Mouse (Mus musculus): ENCODE results near the gene Acss1. TPM values are rescaled to one million over a fixed set of nuclear protein-coding genes. Genes with fewer than 3 reads are reported as not detected.

The Acss1 gene
- total and polyA plus RNA-seq, 2 experiments from 2014 or later, result 18.5 to 59.2 TPM

- peak; percentile 23 for DNase-seq (ENCODE audit: low spot score)
- Histone ChIP-seq H3K27ac (ENCODE audit: low read depth) (0 out of 2 replicates have a peak overlapping the region, but pooled peaks have one; percentile 38), H3K4me3 (ENCODE audit: low read depth, low read length) (no peak overlapping the region), H3K4me1 (ENCODE audit: control insufficient read depth, insufficient read depth) (0 out of 2 replicates have a peak, but pooled peaks cover 8% of the 10 kb centered on the region), H3K9ac (replicated peaks; ENCODE audit: low read depth, low read length) (no peak overlapping the region), H3K9me3 (replicated peaks; ENCODE audit: control insufficient read depth, low read length) (no peaks in the 10 kb centered on the region), H3K27me3 (ENCODE audit: control insufficient read depth, insufficient read depth, low read length) (no peaks in the 10 kb centered on the region), H3K4me2 (ENCODE audit: low read depth, low read length) (no peak overlapping the region), H3K36me3 (replicated peaks; ENCODE audit: control insufficient read depth, insufficient read depth, low read length) (no peaks in the 10 kb centered on the region)
- no peak for TF ChIP-seq CTCF (IDR thresholded peaks at IDR 0.05; ENCODE audit: low read depth)
- no peak for TF ChIP-seq EP300 (IDR thresholded peaks at IDR 0.05; ENCODE audit: low read depth)
- no peak for ATAC-seq (ENCODE audit: insufficient read depth, low read depth)
- WGBS, result 64% methylated on average over 2 of the region's 2 CpGs
Observed at GRCm38 (mm10) chr2:150602166-150602565, 66.1 kb downstream of the Acss1 start.

- 57% methylated on average over 2 of the region's 2 CpGs for WGBS
- no peak for ATAC-seq (ENCODE audit: insufficient read depth, low read depth)
- no peak for DNase-seq (ENCODE audit: low spot score)
Observed at GRCm38 (mm10) chr2:150600263-150600662, 68.0 kb downstream of the Acss1 start.

DNA sequence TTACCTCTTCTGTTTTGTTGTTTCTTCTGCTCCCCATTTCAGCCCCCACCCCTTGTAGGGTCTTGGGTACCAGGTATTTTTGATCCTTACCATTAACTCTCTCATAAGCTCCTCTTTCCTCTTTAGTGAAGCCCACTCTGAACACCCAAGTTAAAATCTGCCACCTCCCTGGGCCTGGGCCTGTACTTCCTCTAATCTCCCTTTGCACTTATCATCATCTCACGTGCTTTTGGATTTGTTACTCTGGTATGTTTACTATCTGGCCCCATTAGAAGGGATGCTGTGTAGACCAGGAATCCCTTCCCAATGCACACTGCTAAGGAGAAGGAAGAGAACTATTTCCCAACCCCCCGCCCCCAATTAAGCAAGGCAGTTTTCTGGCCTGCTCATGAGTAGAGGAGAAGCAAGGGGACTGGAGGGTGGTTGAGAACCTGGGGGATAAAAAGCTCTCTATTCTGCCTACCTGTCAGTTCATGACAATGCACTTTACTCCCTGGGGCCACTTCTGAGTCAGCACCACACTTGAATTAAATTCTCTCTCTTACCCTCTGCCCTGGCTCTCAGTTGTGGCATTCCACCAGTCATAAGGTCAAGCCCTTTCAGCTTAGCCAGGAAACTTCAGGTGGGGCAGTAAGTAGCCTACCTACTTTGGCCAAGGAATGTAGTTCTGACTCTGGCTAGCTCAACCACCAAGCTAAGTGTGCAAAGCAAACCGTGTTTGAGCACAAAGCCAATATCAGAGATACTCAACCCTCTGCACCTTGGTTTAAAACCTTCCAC is 72.7 kb downstream of the Acss1 start:
- H3K9me3 ChIP-seq (replicated peaks; ENCODE audit: control insufficient read depth, low read length), result no peaks in the 10 kb centered on the region
- H3K27ac ChIP-seq (ENCODE audit: low read depth), result no peak overlapping the region
- no peak overlapping the region for H3K4me2 ChIP-seq (ENCODE audit: low read depth, low read length)
- no peak overlapping the region for H3K9ac ChIP-seq (replicated peaks; ENCODE audit: low read depth, low read length)
- no peaks in the 10 kb centered on the region for H3K27me3 ChIP-seq (ENCODE audit: control insufficient read depth, insufficient read depth, low read length)
- H3K4me3 ChIP-seq (ENCODE audit: low read depth, low read length), result no peak overlapping the region
- ATAC-seq (ENCODE audit: insufficient read depth, low read depth) (no peak), DNase-seq (ENCODE audit: low spot score) (no peak)
- TF ChIP-seq EP300 (IDR thresholded peaks at IDR 0.05; ENCODE audit: low read depth) (no peak), CTCF (IDR thresholded peaks at IDR 0.05; ENCODE audit: low read depth) (no peak)
- 71% methylated on average over 3 of the region's 3 CpGs for WGBS
- H3K36me3 ChIP-seq (replicated peaks; ENCODE audit: control insufficient read depth, insufficient read depth, low read length), result peaks cover 21% of the 10 kb centered on the region
- no peaks in the 10 kb centered on the region for H3K4me1 ChIP-seq (ENCODE audit: control insufficient read depth, insufficient read depth)

More at GRCm38 (mm10) chr2:150600263-150600662, 68.0 kb downstream of the Acss1 start:
- no peak overlapping the region for H3K4me2 ChIP-seq (ENCODE audit: low read depth, low read length)
- H3K36me3 ChIP-seq (replicated peaks; ENCODE audit: control insufficient read depth, insufficient read depth, low read length), result 0 out of 2 replicates have a peak, but pooled peaks cover 4% of the 10 kb centered on the region
- H3K4me3 ChIP-seq (ENCODE audit: low read depth, low read length), result no peak overlapping the region
- no peaks in the 10 kb centered on the region for H3K27me3 ChIP-seq (ENCODE audit: control insufficient read depth, insufficient read depth, low read length)
- H3K9ac ChIP-seq (replicated peaks; ENCODE audit: low read depth, low read length), result no peak overlapping the region
- no peaks in the 10 kb centered on the region for H3K9me3 ChIP-seq (replicated peaks; ENCODE audit: control insufficient read depth, low read length)
- H3K27ac ChIP-seq (ENCODE audit: low read depth), result 0 out of 2 replicates have a peak overlapping the region, but pooled peaks have one; percentile 15
- 0 out of 2 replicates have a peak, but pooled peaks cover 8% of the 10 kb centered on the region for H3K4me1 ChIP-seq (ENCODE audit: control insufficient read depth, insufficient read depth)
- no peak for TF ChIP-seq EP300 (IDR thresholded peaks at IDR 0.05; ENCODE audit: low read depth)
- no peak for TF ChIP-seq CTCF (IDR thresholded peaks at IDR 0.05; ENCODE audit: low read depth)

- TF ChIP-seq EP300 (IDR thresholded peaks at IDR 0.05; ENCODE audit: low read depth) (no peak), CTCF (IDR thresholded peaks at IDR 0.05; ENCODE audit: low read depth) (no peak)
- Histone ChIP-seq H3K4me2 (ENCODE audit: low read depth, low read length) (no peak overlapping the region), H3K4me3 (ENCODE audit: low read depth, low read length) (no peak overlapping the region), H3K9me3 (replicated peaks; ENCODE audit: control insufficient read depth, low read length) (no peaks in the 10 kb centered on the region), H3K27me3 (ENCODE audit: control insufficient read depth, insufficient read depth, low read length) (no peaks in the 10 kb centered on the region), H3K36me3 (replicated peaks; ENCODE audit: control insufficient read depth, insufficient read depth, low read length) (peaks cover 66% of the 10 kb centered on the region), H3K9ac (replicated peaks; ENCODE audit: low read depth, low read length) (no peak overlapping the region), H3K27ac (ENCODE audit: low read depth) (no peak overlapping the region), H3K4me1 (ENCODE audit: control insufficient read depth, insufficient read depth) (no peaks in the 10 kb centered on the region)
- ATAC-seq (ENCODE audit: insufficient read depth, low read depth) (no peak), DNase-seq (ENCODE audit: low spot score) (no peak)
- WGBS, result 81% methylated on average over 11 of the region's 11 CpGs
Observed at GRCm38 (mm10) chr2:150589076-150589475, 79.2 kb downstream of the Acss1 start.

DNA sequence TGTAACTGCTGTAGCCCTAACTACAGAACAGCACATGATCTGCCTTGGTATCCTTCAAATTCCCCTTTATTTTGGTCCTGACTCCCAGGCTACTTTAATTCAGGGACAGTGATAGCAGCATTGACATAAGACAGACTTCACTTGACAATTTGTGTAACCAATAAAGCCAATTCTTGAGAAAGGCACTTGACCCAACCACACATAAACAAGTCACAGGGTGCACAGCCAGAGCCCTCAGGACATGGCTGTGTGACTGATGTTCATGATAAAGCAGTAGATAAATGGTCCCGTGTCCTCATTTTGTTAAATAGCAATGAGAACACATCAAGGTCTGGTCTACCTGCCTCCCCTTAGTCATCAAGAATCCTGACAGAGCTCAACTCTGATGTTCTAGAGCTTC is 88.7 kb downstream of the Acss1 start:
- no peaks in the 10 kb centered on the region for H3K9me3 ChIP-seq (replicated peaks; ENCODE audit: control insufficient read depth, low read length)
- DNase-seq (ENCODE audit: low spot score), result no peak
- no peak overlapping the region for H3K9ac ChIP-seq (replicated peaks; ENCODE audit: low read depth, low read length)
- WGBS, result 52% methylated on average over 1 of the region's 1 CpGs
- H3K4me3 ChIP-seq (ENCODE audit: low read depth, low read length), result no peak overlapping the region
- no peak for TF ChIP-seq EP300 (IDR thresholded peaks at IDR 0.05; ENCODE audit: low read depth)
- TF ChIP-seq CTCF (IDR thresholded peaks at IDR 0.05; ENCODE audit: low read depth), result no peak
- H3K4me2 ChIP-seq (ENCODE audit: low read depth, low read length), result no peak overlapping the region
- no peak for ATAC-seq (ENCODE audit: insufficient read depth, low read depth)
- H3K27ac ChIP-seq (ENCODE audit: low read depth), result no peak overlapping the region
- no peaks in the 10 kb centered on the region for H3K4me1 ChIP-seq (ENCODE audit: control insufficient read depth, insufficient read depth)
- no peaks in the 10 kb centered on the region for H3K27me3 ChIP-seq (ENCODE audit: control insufficient read depth, insufficient read depth, low read length)
- H3K36me3 ChIP-seq (replicated peaks; ENCODE audit: control insufficient read depth, insufficient read depth, low read length), result peaks cover 28% of the 10 kb centered on the region
